Mouse (Mus musculus): ENCODE measurements around the gene Jund. TPM values are rescaled to one million over a fixed set of nuclear protein-coding genes. Genes with fewer than 3 reads are reported as not detected.
A peak's percentile ranks its signal among the peaks of the same experiment; 100 is the strongest.

Gene Jund
- total RNA-seq, 2 experiments from 2014 or later: 149 to 185 TPM

DNA sequence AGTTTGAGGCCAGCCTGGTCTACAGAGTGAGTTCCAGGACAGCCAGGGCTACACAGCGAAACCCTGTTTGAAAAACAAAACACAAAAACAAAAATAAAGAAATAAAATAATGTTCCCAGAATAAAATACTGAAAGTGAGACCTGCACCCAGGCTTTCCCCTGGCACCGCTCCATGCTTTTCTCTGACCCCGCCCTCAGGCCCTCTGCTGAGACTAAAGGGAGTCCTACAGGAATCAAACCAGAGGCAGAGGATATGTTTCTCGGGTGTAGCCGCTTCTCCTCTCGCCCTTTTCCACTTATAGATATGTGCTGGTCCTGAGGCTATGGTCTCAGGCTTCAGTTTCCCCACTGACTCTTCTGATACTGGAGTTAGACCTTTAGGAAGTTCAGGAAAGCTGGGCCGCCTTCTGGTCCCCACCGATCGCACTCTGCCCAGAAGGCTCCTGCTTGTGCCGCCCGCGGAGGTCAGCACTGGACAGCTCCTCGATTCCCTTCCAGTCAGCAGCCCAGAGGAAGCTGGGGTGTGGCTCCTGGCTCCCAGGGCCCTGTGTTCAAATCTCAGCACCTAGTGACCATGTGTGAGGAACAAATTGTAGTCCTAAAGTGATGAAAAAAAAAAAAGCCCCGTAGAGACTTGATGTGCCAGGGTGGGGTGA lies 27.2 kb downstream of the Jund start:
- DNase-seq: peak; percentile 72

GRCm38 (mm10) chr8:70726721-70727120 lies 28.0 kb downstream of the Jund start:
- no peak for DNase-seq

DNA sequence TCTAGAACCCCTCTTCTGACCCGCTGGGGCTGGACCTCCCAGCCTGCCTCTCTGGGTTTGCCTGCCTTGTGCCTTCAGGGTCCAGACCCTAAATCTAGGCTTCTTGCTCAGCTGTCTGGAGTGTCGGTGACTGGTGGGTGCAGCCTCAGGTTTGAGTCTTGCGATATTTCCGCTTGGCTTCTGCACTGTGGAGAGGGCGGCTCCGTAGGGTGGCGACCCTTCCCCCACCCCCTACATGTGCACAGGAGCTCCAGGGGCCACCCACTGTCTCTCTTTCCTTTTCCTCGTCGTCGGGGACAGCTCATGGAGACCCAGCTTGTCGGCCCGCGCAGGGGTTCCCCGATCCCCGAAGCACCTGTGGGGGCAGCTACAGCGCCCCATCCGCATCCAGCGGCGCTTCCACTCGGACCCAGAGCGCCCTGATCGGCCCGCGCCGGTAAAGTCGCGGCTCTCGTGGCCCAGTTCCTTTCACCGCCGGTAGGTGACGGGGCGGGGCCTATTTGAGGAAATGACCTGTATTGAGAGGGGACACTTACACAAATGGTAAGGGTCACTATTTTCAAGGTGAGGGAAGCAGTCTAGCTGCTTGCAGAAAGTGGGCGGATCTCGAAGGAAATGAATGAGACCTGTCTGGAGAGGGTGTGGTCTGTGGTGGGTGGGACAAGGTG lies 31.2 kb downstream of the Jund start:
- no peak for DNase-seq

- DNase-seq: no peak
These were observed 32.2 kb downstream of the Jund start for GRCm38 (mm10) chr8:70730956-70731355.

DNA sequence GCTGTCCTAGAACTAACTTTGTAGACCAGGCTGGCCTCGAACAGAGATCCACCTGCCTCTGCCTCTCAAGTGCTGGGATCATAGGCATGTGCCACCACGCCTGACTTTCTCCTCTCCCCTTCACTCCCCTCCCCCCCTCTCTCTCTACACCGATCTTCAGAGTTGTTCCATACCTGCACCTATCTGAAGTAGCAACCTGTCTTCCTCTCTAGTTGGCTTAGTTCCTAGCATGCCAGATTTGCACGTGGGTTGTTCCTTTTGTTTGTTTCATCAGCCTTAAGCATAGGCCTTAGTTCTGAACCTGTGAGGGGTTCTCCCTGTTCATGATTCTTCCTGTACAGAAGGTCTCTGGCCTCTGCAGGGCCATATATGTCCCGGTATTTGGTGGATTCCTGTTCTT lies 39.0 kb downstream of the Jund start:
- DNase-seq: no peak

DNA sequence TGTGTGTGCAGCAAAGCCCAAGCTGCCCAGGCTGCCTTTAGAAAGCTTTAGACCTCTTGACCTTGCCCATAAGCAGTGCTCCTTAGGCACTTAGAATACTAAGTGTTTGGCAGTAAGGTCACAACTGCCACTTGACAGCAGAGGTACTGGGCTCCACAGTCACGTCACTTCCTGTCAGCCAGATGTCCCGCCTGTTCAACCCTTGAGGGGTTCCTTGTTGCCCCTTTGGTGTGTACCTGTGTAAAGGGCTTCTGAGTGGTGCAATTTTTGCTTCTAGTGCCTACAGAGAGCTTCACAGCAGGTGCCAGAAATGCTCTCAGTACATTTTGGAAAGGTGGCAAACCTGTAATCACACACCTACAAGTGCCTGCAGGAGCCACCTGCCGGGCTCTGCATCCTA lies 39.5 kb downstream of the Jund start:
- no peak for DNase-seq

- DNase-seq: no peak
These were observed 42.9 kb downstream of the Jund start for GRCm38 (mm10) chr8:70741661-70742060.

DNA sequence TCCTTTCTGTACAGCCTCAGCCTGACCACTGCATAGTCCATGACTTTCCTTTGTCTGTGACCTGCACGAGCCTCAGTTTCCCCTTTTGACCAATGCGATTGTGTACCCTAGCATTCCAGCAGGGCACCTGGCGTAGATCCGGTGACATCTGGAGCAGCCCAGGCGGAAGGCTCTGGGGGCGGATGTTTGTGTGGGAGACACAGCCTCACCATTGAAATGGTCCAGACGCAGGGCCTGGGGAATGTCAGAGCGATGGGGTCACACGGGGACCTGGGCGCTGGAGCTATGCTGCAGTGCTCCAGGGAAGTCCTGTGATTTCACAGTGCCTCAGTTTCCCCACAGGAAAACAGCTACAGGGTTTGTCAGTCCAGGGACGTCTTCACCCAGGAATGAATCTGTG lies 43.4 kb downstream of the Jund start:
- no peak for DNase-seq

DNA sequence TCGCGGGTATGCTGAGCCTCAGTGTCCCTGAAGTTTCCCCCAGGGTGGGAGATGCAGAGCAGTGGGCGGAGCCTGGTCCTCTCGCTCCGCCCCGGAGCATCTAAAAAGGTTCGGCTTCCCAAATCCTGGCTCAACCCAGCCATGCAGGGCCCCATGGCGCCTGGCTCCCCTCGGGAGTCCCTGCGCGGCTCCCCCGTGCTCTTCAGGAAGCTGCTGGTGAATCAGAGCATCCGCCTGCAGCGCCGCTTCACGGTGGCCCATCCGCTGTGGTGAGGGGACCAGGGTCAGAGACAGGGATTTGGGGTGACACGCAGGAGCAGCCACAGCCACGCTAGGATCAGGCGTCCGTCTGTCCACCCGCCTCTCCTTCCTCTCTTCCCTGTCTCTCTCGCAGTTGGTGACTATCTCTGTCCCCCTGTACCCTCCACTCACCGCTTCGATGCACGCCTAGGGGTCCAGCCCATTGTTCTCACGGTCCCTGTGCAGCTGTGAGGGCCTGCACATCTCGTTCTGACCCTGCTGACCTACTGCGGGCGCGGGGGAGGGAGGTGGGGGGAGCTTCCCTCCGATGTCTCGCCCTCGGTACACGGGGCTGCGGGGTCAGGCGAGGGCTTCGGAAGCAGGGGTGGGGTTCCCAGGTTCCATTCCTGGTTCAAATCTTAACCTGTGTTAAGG lies 44.4 kb downstream of the Jund start:
- no peak for DNase-seq

GRCm38 (mm10) chr8:70743656-70744590 lies 45.2 kb downstream of the Jund start:
- peak; percentile 83 for DNase-seq

GRCm38 (mm10) chr8:70744806-70745205 lies 46.1 kb downstream of the Jund start:
- DNase-seq: no peak

DNA sequence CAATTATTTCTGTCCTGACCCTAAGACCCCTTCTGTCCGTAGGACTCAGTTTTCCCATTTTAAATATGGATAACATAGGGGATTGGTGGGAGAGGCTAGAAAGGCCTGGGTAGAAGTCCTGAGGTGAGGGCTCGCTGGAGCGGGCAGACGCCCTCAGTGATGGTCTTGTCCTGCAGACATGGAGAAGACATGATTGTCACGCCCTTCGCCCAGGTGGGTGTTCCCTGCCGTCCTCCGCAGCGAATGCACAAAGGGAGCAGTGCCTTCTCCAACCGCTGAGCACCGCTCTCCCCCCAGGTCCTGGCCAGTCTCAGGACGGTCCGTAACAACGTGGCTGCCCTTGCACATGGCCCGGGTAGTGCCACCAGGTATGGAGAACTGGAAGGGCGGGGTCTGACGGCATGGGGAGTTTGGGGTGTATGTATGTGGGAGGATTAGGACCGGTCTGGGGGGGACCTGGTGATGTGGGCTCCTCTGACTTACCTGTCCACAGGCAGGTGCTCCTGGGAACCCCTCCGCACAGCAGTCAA lies 47.0 kb downstream of the Jund start:
- no peak for DNase-seq

GRCm38 (mm10) chr8:70746676-70747075 lies 47.9 kb downstream of the Jund start:
- DNase-seq: no peak

GRCm38 (mm10) chr8:70747211-70747890 lies 48.6 kb downstream of the Jund start:
- no peak for DNase-seq

DNA sequence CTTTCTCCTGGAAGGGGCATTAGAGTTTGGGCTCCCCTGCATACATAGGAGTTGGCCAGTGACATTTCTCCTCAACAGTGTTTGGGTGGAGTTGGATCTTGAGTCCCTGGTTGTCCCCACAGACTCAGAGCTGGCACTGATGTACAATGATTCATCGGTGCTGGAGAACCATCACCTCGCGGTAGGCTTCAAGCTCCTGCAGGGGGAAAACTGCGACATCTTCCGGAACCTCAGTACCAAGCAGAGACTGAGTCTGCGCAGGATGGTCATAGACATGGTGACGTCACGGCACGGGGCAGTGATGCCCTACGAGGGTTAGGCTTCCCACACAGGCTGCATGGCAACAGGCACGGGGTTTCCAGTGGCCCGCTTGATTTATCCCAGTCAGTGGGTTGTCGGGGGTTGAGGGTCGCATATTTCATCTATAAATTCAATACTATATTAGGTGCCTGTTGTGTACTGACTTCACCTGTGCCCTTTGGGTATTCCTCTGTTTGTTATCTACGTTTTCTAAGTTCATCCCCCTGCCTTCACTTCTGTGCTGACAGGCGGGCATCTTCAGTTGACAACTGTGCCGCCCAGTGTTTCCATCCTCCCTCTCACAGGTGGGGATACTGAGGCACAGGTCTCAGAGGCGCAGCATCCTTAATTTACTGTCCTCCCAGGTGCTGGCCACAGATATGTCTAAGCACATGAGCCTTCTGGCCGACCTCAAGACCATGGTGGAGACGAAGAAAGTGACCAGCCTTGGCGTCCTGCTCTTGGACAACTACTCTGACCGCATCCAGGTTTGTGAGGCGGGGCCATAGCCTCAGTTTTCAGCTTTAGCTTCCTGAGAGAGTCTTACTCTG lies 49.7 kb downstream of the Jund start:
- no peak for DNase-seq

- no peak for DNase-seq
These were observed 50.4 kb downstream of the Jund start for GRCm38 (mm10) chr8:70749097-70749674.

Measured in adrenal gland, postnatal 10 days (tissue).